Mouse (Mus musculus): Measurements from ENCODE around the gene Rnf144a. TPM values are rescaled to one million over a fixed set of nuclear protein-coding genes. Genes with fewer than 3 reads are reported as not detected.
A peak's percentile ranks its signal among the peaks of the same experiment; 100 is the strongest.
"Not testable (repeated sequence)": the region's sequence is repeated elsewhere in the genome, so short reads cannot be mapped to it uniquely, and the experiment has no call there.

Rnf144a gene
- total RNA-seq (2015) (36.3 and 38.3 TPM in 2 replicates), total RNA-seq (2017) (35.8 and 36.1 TPM in 2 replicates)

GRCm38 (mm10) chr12:26415104-26415771, at the start of gene Rnf144a:
Rnf144a (minus strand) TSS chr12:26415254.
- ATAC-seq (ENCODE audit: poor library complexity, severe bottlenecking): peak; percentile 79

- peak; percentile 86 for ATAC-seq (ENCODE audit: poor library complexity, severe bottlenecking)
Measured at GRCm38 (mm10) chr12:26460091-26460490, 45.0 kb upstream of the Rnf144a start.

- ATAC-seq (ENCODE audit: poor library complexity, severe bottlenecking): peak; percentile 79
Measured at GRCm38 (mm10) chr12:26456028-26456698, 41.1 kb upstream of the Rnf144a start, which contains the start of gene Rsad2. Rsad2 (minus strand) TSS chr12:26456452.

GRCm38 (mm10) chr12:26454682-26455081, 39.6 kb upstream of the Rnf144a start:
- ATAC-seq (ENCODE audit: poor library complexity, severe bottlenecking): no peak

- no peak for ATAC-seq (ENCODE audit: poor library complexity, severe bottlenecking)
Measured at GRCm38 (mm10) chr12:26452951-26453350, 37.9 kb upstream of the Rnf144a start.

- ATAC-seq (ENCODE audit: poor library complexity, severe bottlenecking): peak; percentile 61
Measured at GRCm38 (mm10) chr12:26451150-26451549, 36.1 kb upstream of the Rnf144a start.

- ATAC-seq (ENCODE audit: poor library complexity, severe bottlenecking): peak; percentile 83
Measured at GRCm38 (mm10) chr12:26449483-26449882, 34.4 kb upstream of the Rnf144a start.

GRCm38 (mm10) chr12:26446377-26447045, 31.5 kb upstream of the Rnf144a start:
- no peak for ATAC-seq (ENCODE audit: poor library complexity, severe bottlenecking)

- ATAC-seq (ENCODE audit: poor library complexity, severe bottlenecking): no peak
Measured at GRCm38 (mm10) chr12:26444511-26444910, 29.5 kb upstream of the Rnf144a start.

GRCm38 (mm10) chr12:26444054-26444453, 29.0 kb upstream of the Rnf144a start:
- peak; percentile 71 for ATAC-seq (ENCODE audit: poor library complexity, severe bottlenecking)

GRCm38 (mm10) chr12:26439366-26439765, 24.3 kb upstream of the Rnf144a start:
- ATAC-seq (ENCODE audit: poor library complexity, severe bottlenecking): peak; percentile 79

GRCm38 (mm10) chr12:26437950-26438349, 22.9 kb upstream of the Rnf144a start:
- ATAC-seq (ENCODE audit: poor library complexity, severe bottlenecking): no peak

GRCm38 (mm10) chr12:26436334-26436733, 21.3 kb upstream of the Rnf144a start:
- ATAC-seq (ENCODE audit: poor library complexity, severe bottlenecking): peak; percentile 30; the same call in 1 of the 2 replicates

- ATAC-seq (ENCODE audit: poor library complexity, severe bottlenecking): not testable (repeated sequence)
Measured at GRCm38 (mm10) chr12:26428771-26429170, 13.7 kb upstream of the Rnf144a start.

GRCm38 (mm10) chr12:26424841-26425240, 9.8 kb upstream of the Rnf144a start:
- no peak for ATAC-seq (ENCODE audit: poor library complexity, severe bottlenecking)

- peak; percentile 76 for ATAC-seq (ENCODE audit: poor library complexity, severe bottlenecking)
Measured at GRCm38 (mm10) chr12:26418322-26418721, 3.3 kb upstream of the Rnf144a start.

- ATAC-seq (ENCODE audit: poor library complexity, severe bottlenecking): no peak
Measured at GRCm38 (mm10) chr12:26416636-26417295, 1.7 kb upstream of the Rnf144a start.

- ATAC-seq (ENCODE audit: poor library complexity, severe bottlenecking): peak; percentile 22
Measured at GRCm38 (mm10) chr12:26414451-26415103, 477 bp downstream of the Rnf144a start.

GRCm38 (mm10) chr12:26413961-26414411, 1.1 kb downstream of the Rnf144a start:
- ATAC-seq (ENCODE audit: poor library complexity, severe bottlenecking): no peak

- no peak for ATAC-seq (ENCODE audit: poor library complexity, severe bottlenecking)
Measured at GRCm38 (mm10) chr12:26412802-26413201, 2.3 kb downstream of the Rnf144a start.
